In the genomic region with DNA sequence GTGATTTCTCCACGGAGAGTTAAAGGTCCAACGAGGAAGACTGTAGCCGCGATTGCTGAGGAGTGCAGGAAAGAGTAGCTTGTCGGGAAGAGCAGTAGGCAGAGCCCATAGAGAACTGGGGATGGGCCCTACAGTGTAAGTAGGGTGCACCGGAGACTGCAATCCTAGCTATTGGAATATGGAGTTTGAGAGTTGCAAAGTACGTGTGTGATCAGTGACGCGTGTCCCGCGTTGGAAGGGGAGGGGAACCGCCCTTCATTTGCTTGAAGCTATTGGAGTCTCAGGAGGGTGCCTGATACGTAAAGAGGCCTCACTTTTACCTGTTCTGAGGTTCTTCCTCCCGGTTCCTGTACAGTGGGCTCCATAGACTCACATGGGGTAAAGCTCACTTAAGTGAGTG, we compare ENCODE assay signal across 8 mouse cellular contexts. TPM values are rescaled to one million over a fixed set of nuclear protein-coding genes. Genes with fewer than 3 reads are reported as not detected.
DNase-seq lines count a peak whose midpoint lies in the region; ATAC-seq and TF ChIP-seq lines count a peak whose summit lies in the region.

No protein-coding gene starts in this region.

- H3K9ac ChIP-seq in intestine, embryonic 16.5 days (ENCODE audit: low read depth, low read length): peak overlapping the region; percentile 98
- peak overlapping the region; percentile 80 for H3K9ac ChIP-seq in midbrain, postnatal 0 days (replicated peaks; ENCODE audit: low read length, poor library complexity, severe bottlenecking)

- H3K27me3 ChIP-seq in intestine, embryonic 16.5 days (replicated peaks; ENCODE audit: control insufficient read depth, insufficient read depth, low read length): no peaks in the 10 kb centered on the region
- H3K27me3 ChIP-seq in midbrain, postnatal 0 days (ENCODE audit: insufficient read depth, low read length): no peaks in the 10 kb centered on the region

- TF ChIP-seq CTCF in cortical plate, adult 2 months (IDR thresholded peaks at IDR 0.05; ENCODE audit: extremely low read depth, insufficient read depth, low read length): no peak
- TF ChIP-seq CTCF in midbrain, postnatal 0 days (IDR thresholded peaks at IDR 0.05): no peak

- peak overlapping the region; percentile 84 for H3K4me2 ChIP-seq in intestine, embryonic 16.5 days (ENCODE audit: low read depth, low read length)
- peak overlapping the region; percentile 92 for H3K4me2 ChIP-seq in midbrain, postnatal 0 days (ENCODE audit: low read depth, low read length, poor library complexity, severe bottlenecking)

- H3K4me1 ChIP-seq in cortical plate, adult 2 months (ENCODE audit: control insufficient read depth, insufficient read depth, low read length): peaks cover 9% of the 10 kb centered on the region
- H3K4me1 ChIP-seq in intestine, embryonic 16.5 days (ENCODE audit: control insufficient read depth, insufficient read depth, low read length): no peaks in the 10 kb centered on the region; the same call in 1 of the 2 replicates
- peaks cover 13% of the 10 kb centered on the region; the same call in 1 of the 2 replicates for H3K4me1 ChIP-seq in midbrain, postnatal 0 days (ENCODE audit: insufficient read depth, low read length)

- 18% methylated on average over 14 of the region's 14 CpGs for WGBS in intestine, embryonic 16.5 days
- 20% methylated on average over 14 of the region's 14 CpGs for WGBS in midbrain, postnatal 0 days

- H3K36me3 ChIP-seq in intestine, embryonic 16.5 days (ENCODE audit: control insufficient read depth, insufficient read depth, low read length): peaks cover 5% of the 10 kb centered on the region; the same call in 1 of the 2 replicates
- H3K36me3 ChIP-seq in midbrain, postnatal 0 days (ENCODE audit: insufficient read depth, low read length): peaks cover 11% of the 10 kb centered on the region

- no peak overlapping the region for H3K27ac ChIP-seq in cortical plate, adult 2 months (ENCODE audit: insufficient read depth, low read length)
- peak overlapping the region; percentile 97 for H3K27ac ChIP-seq in intestine, embryonic 16.5 days (ENCODE audit: low read length)
- no peak overlapping the region for H3K27ac ChIP-seq in midbrain, postnatal 0 days (ENCODE audit: low read depth, low read length)

- H3K9me3 ChIP-seq in intestine, embryonic 16.5 days (ENCODE audit: control insufficient read depth, low read length): no peaks in the 10 kb centered on the region
- H3K9me3 ChIP-seq in midbrain, postnatal 0 days (ENCODE audit: low read length): no peaks in the 10 kb centered on the region

- ATAC-seq in intestine, embryonic 16.5 days: peak; percentile 62
- ATAC-seq in midbrain, postnatal 0 days (ENCODE audit: low FRiP score): no peak
- ATAC-seq in megakaryocyte progenitor cell, adult 5-6 weeks (replicated peaks; ENCODE audit: poor library complexity): no peak

- no peak for TF ChIP-seq POLR2A in cortical plate, adult 2 months (IDR thresholded peaks at IDR 0.05; ENCODE audit: extremely low read depth, insufficient read depth, low read length)

- peak overlapping the region; percentile 81 for H3K4me3 ChIP-seq in cortical plate, adult 2 months (ENCODE audit: insufficient read depth, low read length)
- H3K4me3 ChIP-seq in intestine, embryonic 16.5 days (ENCODE audit: low read length): peak overlapping the region; percentile 89
- peak overlapping the region; percentile 91 for H3K4me3 ChIP-seq in midbrain, postnatal 0 days (ENCODE audit: low read depth, low read length)

- DNase-seq in kidney, adult 9 months: peak; percentile 44
- no peak for DNase-seq in kidney, adult 11 months
- DNase-seq in midbrain, postnatal 0 days (ENCODE audit: low spot score): no peak
- no peak for DNase-seq in frontal cortex, adult 2 months (ENCODE audit: extremely low spot score in 1 of 2, low spot score in 1 of 2)
- DNase-seq in adipocyte (ENCODE audit: low spot score): no peak

RNA-seq across cellular contexts. Expression of a gene that starts 1.2 kb away (rescaled TPM):
- polyA plus RNA-seq in cortical plate, adult 2 months (2012; rRNA removed): 16.8 and 17.5 TPM in 2 replicates
- 243 and 247 TPM in 2 replicates for polyA plus RNA-seq in intestine, embryonic 16.5 days (2015; fragmentation: Nextera tagmentation; extraction: Ambion mirVana)
- total RNA-seq in midbrain, postnatal 0 days (2014; rRNA removed): 45.0 and 65.4 TPM in 2 replicates
- polyA plus RNA-seq in midbrain, postnatal 0 days (2015; fragmentation: Nextera tagmentation; extraction: Ambion mirVana): 64.4 and 65.6 TPM in 2 replicates
- 17.7 and 17.8 TPM in 2 replicates for polyA plus RNA-seq in frontal cortex, adult 2 months (2012; rRNA removed)
- total RNA-seq in megakaryocyte progenitor cell, adult 5-6 weeks (2015): 10.6 and 11.8 TPM in 2 replicates
- total RNA-seq in megakaryocyte progenitor cell, adult 5-6 weeks (2017): 11.2 and 13.0 TPM in 2 replicates

RNA-seq across cellular contexts. Expression of a gene that starts 1.2 kb away (rescaled TPM):
- polyA plus RNA-seq in cortical plate, adult 2 months (2012; rRNA removed): 23.3 and 23.9 TPM in 2 replicates
- 32.8 and 37.4 TPM in 2 replicates for polyA plus RNA-seq in intestine, embryonic 16.5 days (2015; fragmentation: Nextera tagmentation; extraction: Ambion mirVana)
- total RNA-seq in midbrain, postnatal 0 days (2014; rRNA removed): 19.3 and 26.5 TPM in 2 replicates
- 10.9 and 15.2 TPM in 2 replicates for polyA plus RNA-seq in midbrain, postnatal 0 days (2015; fragmentation: Nextera tagmentation; extraction: Ambion mirVana)
- 19.6 and 19.7 TPM in 2 replicates for polyA plus RNA-seq in frontal cortex, adult 2 months (2012; rRNA removed)
- total RNA-seq in megakaryocyte progenitor cell, adult 5-6 weeks (2015): 3.5 and 5.6 TPM in 2 replicates
- 1.3 and 3.9 TPM in 2 replicates for total RNA-seq in megakaryocyte progenitor cell, adult 5-6 weeks (2017)

RNA-seq across cellular contexts. Expression of a gene that starts 40.7 kb away (rescaled TPM):
- polyA plus RNA-seq in cortical plate, adult 2 months (2012; rRNA removed): 53.2 and 53.9 TPM in 2 replicates
- 92.4 and 109 TPM in 2 replicates for polyA plus RNA-seq in intestine, embryonic 16.5 days (2015; fragmentation: Nextera tagmentation; extraction: Ambion mirVana)
- 32.0 and 36.1 TPM in 2 replicates for total RNA-seq in midbrain, postnatal 0 days (2014; rRNA removed)
- 68.3 and 75.0 TPM in 2 replicates for polyA plus RNA-seq in midbrain, postnatal 0 days (2015; fragmentation: Nextera tagmentation; extraction: Ambion mirVana)
- 52.7 and 53.6 TPM in 2 replicates for polyA plus RNA-seq in frontal cortex, adult 2 months (2012; rRNA removed)
- 150 and 154 TPM in 2 replicates for total RNA-seq in megakaryocyte progenitor cell, adult 5-6 weeks (2015)
- total RNA-seq in megakaryocyte progenitor cell, adult 5-6 weeks (2017): 72.2 and 75.9 TPM in 2 replicates

RNA-seq across cellular contexts. Expression of a gene that starts 40.7 kb away (rescaled TPM):
- polyA plus RNA-seq in cortical plate, adult 2 months (2012; rRNA removed): 69.8 and 70.9 TPM in 2 replicates
- 16.7 and 18.0 TPM in 2 replicates for polyA plus RNA-seq in intestine, embryonic 16.5 days (2015; fragmentation: Nextera tagmentation; extraction: Ambion mirVana)
- total RNA-seq in midbrain, postnatal 0 days (2014; rRNA removed): 70.3 and 78.3 TPM in 2 replicates
- 49.3 and 50.3 TPM in 2 replicates for polyA plus RNA-seq in midbrain, postnatal 0 days (2015; fragmentation: Nextera tagmentation; extraction: Ambion mirVana)
- polyA plus RNA-seq in frontal cortex, adult 2 months (2012; rRNA removed): 68.3 and 71.0 TPM in 2 replicates
- 19.2 and 19.8 TPM in 2 replicates for total RNA-seq in megakaryocyte progenitor cell, adult 5-6 weeks (2015)
- total RNA-seq in megakaryocyte progenitor cell, adult 5-6 weeks (2017): 30.3 and 42.6 TPM in 2 replicates

RNA-seq across cellular contexts. Expression of a gene that starts 40.7 kb away (rescaled TPM):
- 183 and 188 TPM in 2 replicates for polyA plus RNA-seq in cortical plate, adult 2 months (2012; rRNA removed)
- 43.7 and 44.8 TPM in 2 replicates for polyA plus RNA-seq in intestine, embryonic 16.5 days (2015; fragmentation: Nextera tagmentation; extraction: Ambion mirVana)
- total RNA-seq in midbrain, postnatal 0 days (2014; rRNA removed): 164 and 176 TPM in 2 replicates
- polyA plus RNA-seq in midbrain, postnatal 0 days (2015; fragmentation: Nextera tagmentation; extraction: Ambion mirVana): 59.8 and 63.6 TPM in 2 replicates
- 177 and 186 TPM in 2 replicates for polyA plus RNA-seq in frontal cortex, adult 2 months (2012; rRNA removed)
- 63.6 and 83.1 TPM in 2 replicates for total RNA-seq in megakaryocyte progenitor cell, adult 5-6 weeks (2015)
- total RNA-seq in megakaryocyte progenitor cell, adult 5-6 weeks (2017): 41.7 and 46.1 TPM in 2 replicates
